Mouse (Mus musculus): ENCODE data around the gene Ddx55.
A peak's percentile ranks its signal among the peaks of the same experiment; 100 is the strongest.

DNA sequence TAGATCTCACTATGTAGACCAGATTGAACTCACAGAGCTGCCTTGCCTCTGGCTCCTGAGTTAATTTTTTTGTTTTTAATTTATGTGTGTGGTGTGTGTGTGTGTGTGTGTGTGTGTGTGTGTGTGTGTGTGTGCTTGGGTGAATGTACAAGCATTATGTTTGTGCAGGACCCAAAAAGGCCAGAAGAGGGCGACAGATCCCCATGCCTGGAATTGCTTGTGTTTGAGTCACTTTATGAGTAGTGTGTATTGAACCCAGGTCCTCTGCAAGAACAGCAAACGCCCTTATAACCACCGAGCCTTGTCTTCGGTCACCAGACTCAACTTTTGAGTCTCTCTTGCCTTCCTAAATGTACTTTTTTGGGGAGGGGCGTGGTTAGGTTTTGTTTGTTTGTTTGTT is 49.7 kb downstream of the Ddx55 start:
- TF ChIP-seq CTCF (IDR thresholded peaks at IDR 0.05; ENCODE audit: borderline replicate concordance, insufficient read depth, low read depth, low read length): peak; percentile 54; the same call in 1 of the 2 replicates
- TF ChIP-seq POLR2A (IDR thresholded peaks at IDR 0.05; ENCODE audit: borderline replicate concordance, insufficient read depth, low read length): no peak

All from cerebellum, adult 2 months (tissue).